Mouse (Mus musculus) erythroblast, embryonic 14.5 days (primary cell): Measurements from ENCODE around the gene Fgf11.

ENCODE experiments used
- GATA1 ChIP-seq: IDR thresholded peaks from 2 replicates; pipeline ENCODE4 v1.6.1; 2012; ENCODE audit warnings: low read length, inconsistent platforms, mixed read lengths
- TAL1 ChIP-seq: IDR thresholded peaks from 3 replicates; pipeline ENCODE4 v1.6.1; 2012; ENCODE audit warnings: low read length, inconsistent platforms, mixed read lengths

- TF ChIP-seq GATA1 (no peak), TAL1 (no peak)
These were observed 8.6 kb upstream of the Fgf11 start for GRCm38 (mm10) chr11:69810280-69810679.
